Mouse (Mus musculus) MEL (cell line): ENCODE measurements at regions not wholly inside any gene's neighbourhood (a gene's known extent, or its start where the extent isn't known, plus 50 kb on each side); places are given as distances from the start of the nearest gene placed in this dataset.

ENCODE experiments used
- DNase-seq: peaks from one replicate; pipeline ENCODE4 v3.0.0; 2011; ENCODE audit warnings: low read depth, low spot score
- H3K27ac ChIP-seq: 2 replicates; pipeline ENCODE4 v1.5.1; 2012; ENCODE audit warnings: low read depth, mild to moderate bottlenecking, control low read depth, low read length, moderate library complexity; ENCODE audit not compliant: control insufficient read depth
- H3K27me3 ChIP-seq, 2 experiments: fragments of 150-350 bp in 1 of 2; sonication (generic) in 1 of 2; 2 replicates each; pipeline ENCODE4 v1.6.1; 2012; ENCODE audit warnings: low read length in 2 of 2, mild to moderate bottlenecking in 2 of 2, improper control_type of control experiment in 1 of 2, moderate library complexity in 1 of 2; ENCODE audit not compliant: insufficient read depth in 2 of 2, control insufficient read depth in 1 of 2
- H3K36me3 ChIP-seq, 2 experiments: 2 replicates each; pipeline ENCODE4 v1.6.1; 2012 to 2014; ENCODE audit warnings: low read length in 2 of 2, improper control_type of control experiment in 1 of 2, inconsistent platforms in 1 of 2, mild to moderate bottlenecking in 1 of 2; ENCODE audit not compliant: insufficient read depth in 2 of 2, control insufficient read depth in 1 of 2
- H3K4me1 ChIP-seq, 2 experiments: fragments of 150-350 bp in 1 of 2; sonication (generic) in 1 of 2; 2 replicates each; pipeline ENCODE4 v1.6.1; 2012; ENCODE audit warnings: low read length in 2 of 2, improper control_type of control experiment in 1 of 2, mild to moderate bottlenecking in 1 of 2; ENCODE audit not compliant: insufficient read depth in 2 of 2, control insufficient read depth in 1 of 2
- H3K4me3 ChIP-seq, 2 experiments: fragments of 150-350 bp in 1 of 2; sonication (generic) in 1 of 2; 2 replicates each; pipeline ENCODE4 v1.5.1; 2012; ENCODE audit warnings: low read depth in 2 of 2, low read length in 2 of 2, mild to moderate bottlenecking in 2 of 2, moderate library complexity in 2 of 2, control low read depth in 1 of 2, improper control_type of control experiment in 1 of 2; ENCODE audit not compliant: control insufficient read depth in 1 of 2, insufficient read depth in 1 of 2
- H3K79me2 ChIP-seq: 2 replicates; pipeline ENCODE4 v1.6.1; 2012; ENCODE audit warnings: mild to moderate bottlenecking, low read length, moderate library complexity; ENCODE audit not compliant: control insufficient read depth, poor library complexity, insufficient read depth
- H3K9ac ChIP-seq: 2 replicates; pipeline ENCODE4 v1.6.1; 2012; ENCODE audit warnings: low read depth, mild to moderate bottlenecking, control low read depth, low read length, moderate library complexity; ENCODE audit not compliant: control insufficient read depth, poor library complexity, severe bottlenecking
- H3K9me3 ChIP-seq: fragments of 150-350 bp; sonication (generic); replicated peaks from 2 replicates; pipeline ENCODE4 v1.6.1; 2012; ENCODE audit warnings: mild to moderate bottlenecking, low read length, improper control_type of control experiment, moderate library complexity; ENCODE audit not compliant: insufficient read depth
- BHLHE40 ChIP-seq: IDR thresholded peaks from 2 replicates; pipeline ENCODE4 v1.6.1; 2012; ENCODE audit warnings: low read depth, mild to moderate bottlenecking, inconsistent platforms, low read length, improper control_type of control experiment, borderline replicate concordance
- CHD2 ChIP-seq: IDR thresholded peaks from 2 replicates; pipeline ENCODE4 v1.6.1; 2011; ENCODE audit warnings: low read length, improper control_type of control experiment
- E2F4 ChIP-seq: IDR thresholded peaks from 2 replicates; pipeline ENCODE4 v1.6.1; 2011; ENCODE audit warnings: low read depth, low read length, improper control_type of control experiment, borderline replicate concordance
- JUND ChIP-seq: IDR thresholded peaks from 2 replicates; pipeline ENCODE4 v1.6.1; 2011; ENCODE audit warnings: low read depth, mild to moderate bottlenecking, improper control_type of control experiment, low read length
- MAX ChIP-seq: IDR thresholded peaks from 2 replicates; pipeline ENCODE4 v1.6.1; 2011; ENCODE audit warnings: low read length, improper control_type of control experiment
- MEF2A ChIP-seq: IDR thresholded peaks from 2 replicates; pipeline ENCODE4 v1.6.1; 2014; ENCODE audit warnings: low read depth, mild to moderate bottlenecking, inconsistent platforms, low read length, improper control_type of control experiment; ENCODE audit not compliant: poor library complexity, insufficient replicate concordance, severe bottlenecking; ENCODE audit errors: extremely low read depth
- MXI1 ChIP-seq: IDR thresholded peaks from 2 replicates; pipeline ENCODE4 v1.6.1; 2011; ENCODE audit warnings: mild to moderate bottlenecking, low read depth, low read length, improper control_type of control experiment
- POLR2A ChIP-seq, 2 experiments: IDR thresholded peaks; 2 replicates each; pipeline ENCODE4 v1.6.1; 2011 to 2012; ENCODE audit warnings: low read length in 2 of 2, mild to moderate bottlenecking in 2 of 2, control low read depth in 1 of 2, improper control_type of control experiment in 1 of 2, low read depth in 1 of 2, moderate library complexity in 1 of 2; ENCODE audit not compliant: control insufficient read depth in 1 of 2, insufficient read depth in 1 of 2, poor library complexity in 1 of 2
- POLR2AphosphoS2 ChIP-seq: IDR thresholded peaks from 2 replicates; pipeline ENCODE4 v1.6.1; 2011; ENCODE audit warnings: low read length, improper control_type of control experiment
- POLR2AphosphoS5 ChIP-seq: IDR thresholded peaks from 2 replicates; pipeline ENCODE4 v1.6.1; 2012; ENCODE audit warnings: low read depth, borderline replicate concordance, mild to moderate bottlenecking, inconsistent platforms, low read length, moderate library complexity, mixed read lengths
- SIN3A ChIP-seq: IDR thresholded peaks from 2 replicates; pipeline ENCODE4 v1.6.1; 2012; ENCODE audit warnings: low read length, improper control_type of control experiment, inconsistent platforms
- TBP ChIP-seq: IDR thresholded peaks from 2 replicates; pipeline ENCODE4 v1.8.0; 2011; ENCODE audit warnings: low read depth, low read length, improper control_type of control experiment
- TCF12 ChIP-seq: IDR thresholded peaks from 2 replicates; pipeline ENCODE4 v1.6.1; 2014; ENCODE audit warnings: low read depth, mild to moderate bottlenecking, inconsistent platforms, low read length, improper control_type of control experiment, moderate library complexity
- UBTF ChIP-seq: IDR thresholded peaks from 2 replicates; pipeline ENCODE4 v1.6.1; 2012; ENCODE audit warnings: low read depth, mild to moderate bottlenecking, inconsistent platforms, low read length, improper control_type of control experiment, moderate library complexity, borderline replicate concordance; ENCODE audit not compliant: insufficient read depth
- ZC3H11A ChIP-seq: IDR thresholded peaks from 2 replicates; pipeline ENCODE4 v1.6.1; 2012; ENCODE audit warnings: low read depth, mild to moderate bottlenecking, inconsistent platforms, low read length, improper control_type of control experiment
- ZMIZ1 ChIP-seq: IDR thresholded peaks from 2 replicates; pipeline ENCODE4 v1.6.1; 2012; ENCODE audit warnings: low read depth, mild to moderate bottlenecking, inconsistent platforms, low read length, improper control_type of control experiment, moderate library complexity
- ZNF384 ChIP-seq: IDR thresholded peaks from 2 replicates; pipeline ENCODE4 v1.6.1; 2012; ENCODE audit warnings: low read depth, mild to moderate bottlenecking, inconsistent platforms, low read length, improper control_type of control experiment

DNA sequence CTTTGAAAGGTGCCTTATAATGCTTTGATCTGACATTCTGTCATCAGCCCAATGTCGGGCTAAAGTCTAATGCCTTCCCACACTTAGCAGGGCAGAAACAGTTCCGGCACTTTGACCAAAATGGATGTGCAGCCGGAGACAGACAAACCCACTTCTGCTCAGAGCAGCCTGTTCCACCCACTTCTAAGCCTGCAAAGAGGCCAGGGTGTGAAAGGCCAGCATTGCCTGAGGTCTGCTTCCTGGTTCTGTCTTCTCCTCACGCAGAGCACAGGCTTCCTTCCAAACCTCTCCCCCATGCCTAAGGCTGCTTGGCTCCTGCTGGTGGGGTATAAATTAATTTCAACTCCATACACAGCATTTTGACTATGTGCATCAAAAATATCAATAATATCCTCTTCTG lies 450.2 kb upstream of the Jarid2 start:
- Histone ChIP-seq H3K36me3 (no peaks in the 10 kb centered on the region), H3K9me3 (no peaks in the 10 kb centered on the region), H3K79me2 (no peaks in the 10 kb centered on the region), H3K27ac (no peak overlapping the region), H3K27me3 (no peaks in the 10 kb centered on the region; a peak in 1 of 4 replicates), H3K9ac (no peak overlapping the region), H3K4me3 (no peak overlapping the region), H3K4me1 (no peaks in the 10 kb centered on the region)
- DNase-seq = no peak
- no peak for TF ChIP-seq ZNF384
- no peak for TF ChIP-seq E2F4
- TF ChIP-seq POLR2AphosphoS5 = no peak
- TF ChIP-seq BHLHE40 = no peak
- TF ChIP-seq POLR2AphosphoS2 = no peak
- TF ChIP-seq POLR2A (IDR thresholded peaks at IDR 0.05; ENCODE audit: control insufficient read depth in 1 of 2, insufficient read depth in 1 of 2, low read depth in 1 of 2, low read length in 2 of 2, poor library complexity in 1 of 2) = no peak
- TF ChIP-seq CHD2 = no peak
- no peak for TF ChIP-seq JUND
- no peak for TF ChIP-seq SIN3A
- TF ChIP-seq UBTF = no peak
- no peak for TF ChIP-seq TCF12
- no peak for TF ChIP-seq MEF2A

DNA sequence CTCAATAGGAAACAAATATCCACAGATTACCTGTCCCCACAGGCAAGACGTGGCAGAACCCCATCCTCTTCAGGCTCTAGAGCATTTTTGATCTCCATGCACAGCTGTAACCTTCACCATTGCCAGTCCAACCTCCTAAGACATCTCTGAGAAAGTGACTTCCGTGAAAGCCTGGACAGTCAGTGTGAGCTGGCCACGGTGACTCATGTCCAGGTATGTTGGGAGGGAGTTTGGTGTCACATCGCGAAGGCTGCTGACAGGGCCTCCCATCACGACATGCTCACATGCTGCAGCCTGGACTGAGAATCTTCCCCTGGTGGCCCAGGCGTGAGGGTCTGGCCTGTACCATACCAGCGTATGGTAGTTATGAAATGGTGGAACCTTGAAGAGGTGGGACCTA lies 449.0 kb upstream of the Jarid2 start:
- DNase-seq = no peak
- no peaks in the 10 kb centered on the region for H3K9me3 ChIP-seq
- no peak overlapping the region for H3K4me3 ChIP-seq
- H3K4me1 ChIP-seq = no peaks in the 10 kb centered on the region
- no peak overlapping the region for H3K27ac ChIP-seq
- no peak overlapping the region for H3K9ac ChIP-seq
- H3K79me2 ChIP-seq = no peaks in the 10 kb centered on the region
- no peaks in the 10 kb centered on the region for H3K36me3 ChIP-seq
- no peaks in the 10 kb centered on the region; a peak in 1 of 4 replicates for H3K27me3 ChIP-seq
- TF ChIP-seq MEF2A (no peak), MXI1 (no peak), MAX (no peak), ZC3H11A (no peak), ZMIZ1 (no peak), TBP (no peak)
- TF ChIP-seq, all 39 proteins: peak for 0
